Mouse (Mus musculus) lung, postnatal 14 days (tissue): ENCODE measurements around the gene Tmem30a.

ENCODE experiments used
- DNase-seq: peaks from one replicate; pipeline ENCODE4 v3.0.0; 2021

The Tmem30a gene

DNA sequence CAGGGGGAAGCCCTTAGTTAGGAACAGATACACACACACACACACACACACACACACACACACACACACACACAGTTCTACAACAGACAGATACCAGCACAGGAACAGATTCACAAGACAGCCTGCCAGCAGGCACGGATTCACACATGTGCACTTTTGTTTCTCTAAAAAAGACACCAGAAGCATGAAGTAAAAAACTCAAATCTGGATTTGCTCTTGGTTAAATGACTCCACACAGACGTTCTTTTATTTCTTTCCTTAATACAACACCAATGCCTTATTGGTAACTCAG, 7.6 kb downstream of the Tmem30a start:
- DNase-seq = no peak

DNA sequence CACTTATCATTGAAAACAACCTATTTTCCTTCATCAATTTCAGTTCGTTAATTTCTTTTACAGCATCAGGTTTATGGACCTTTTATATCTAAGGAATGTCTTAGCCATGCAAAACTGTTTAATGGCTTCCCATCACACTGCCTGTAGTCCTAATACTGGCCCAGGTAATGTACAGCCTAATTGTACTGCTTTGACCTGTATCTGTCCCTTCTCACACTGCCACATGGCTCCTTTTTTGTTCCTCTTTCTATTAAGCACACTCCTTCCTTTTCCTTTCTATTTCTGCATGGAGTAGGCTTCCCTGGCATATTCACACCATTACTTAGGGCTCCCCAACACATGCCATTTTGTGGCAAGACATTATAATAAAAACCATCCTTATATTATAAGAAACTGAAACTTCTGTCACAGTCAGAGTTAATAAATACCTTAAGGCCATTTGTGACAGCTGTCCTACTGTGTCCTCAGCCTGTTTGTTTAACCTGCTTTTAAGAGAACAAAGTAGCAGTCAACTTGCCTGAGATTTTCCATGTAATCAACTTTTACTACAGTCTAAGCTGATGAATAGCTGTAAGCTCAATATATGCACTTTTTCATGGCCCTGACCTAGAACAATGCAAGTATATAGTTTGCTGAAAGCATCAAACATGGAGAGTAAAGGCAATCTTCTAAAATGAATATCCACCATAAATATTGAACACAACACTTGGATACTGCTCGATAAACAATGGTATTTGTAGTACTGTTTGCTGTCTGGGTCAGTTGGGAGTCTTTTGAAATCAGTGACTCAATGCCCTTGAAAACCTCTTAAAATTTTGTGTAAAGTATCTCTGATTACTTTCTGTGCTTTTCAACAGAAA, 8.1 kb downstream of the Tmem30a start:
- no peak for DNase-seq

DNA sequence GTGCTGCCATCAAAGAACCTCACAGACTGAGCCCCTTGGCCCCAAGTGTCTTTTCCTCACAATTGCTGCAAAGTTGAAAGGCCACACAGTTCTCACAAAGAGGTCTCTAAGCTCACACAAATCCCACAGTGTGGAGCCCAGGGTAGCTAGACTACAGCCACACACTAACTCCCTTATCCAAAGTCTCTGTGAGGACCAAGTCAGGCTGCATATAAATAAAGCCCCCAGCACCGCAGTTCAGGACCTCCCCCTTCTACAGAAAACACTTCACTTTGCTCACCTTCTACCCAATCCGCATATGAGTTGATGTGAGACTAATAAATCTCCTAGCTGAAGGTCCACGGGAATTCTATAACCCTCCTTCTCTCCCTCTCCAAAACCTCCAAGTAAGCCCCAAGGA, 8.9 kb downstream of the Tmem30a start:
- DNase-seq = no peak

- no peak for DNase-seq
These were observed 14.0 kb downstream of the Tmem30a start for GRCm38 (mm10) chr9:79779354-79779753.

DNA sequence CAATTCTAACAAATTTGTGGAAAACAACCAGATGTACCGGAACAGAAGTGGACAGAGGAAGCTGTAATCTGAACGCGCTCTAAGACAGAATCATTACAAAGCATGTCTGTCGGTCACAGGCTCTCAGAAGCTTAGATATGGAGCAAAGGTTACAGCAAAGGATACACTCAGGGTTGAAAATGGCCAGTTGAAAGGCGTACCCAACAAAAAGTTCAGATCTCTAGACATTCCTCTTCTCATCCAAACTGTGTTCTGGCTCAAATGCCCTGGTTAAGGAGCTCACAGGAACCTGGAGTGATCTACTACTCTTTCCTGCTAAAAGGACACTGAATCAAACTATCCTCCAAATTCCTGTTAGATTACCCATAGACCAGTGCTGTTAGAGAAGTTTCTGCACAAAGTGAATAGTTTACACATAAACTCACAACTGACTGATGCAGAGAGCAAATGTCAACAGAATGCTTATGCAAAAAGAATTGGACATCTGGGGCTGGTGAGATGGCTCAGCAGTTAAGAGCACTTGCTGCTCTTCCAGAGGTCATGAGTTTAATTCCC, 26.2 kb downstream of the Tmem30a start:
- no peak for DNase-seq

GRCm38 (mm10) chr9:79765329-79765728, 28.0 kb downstream of the Tmem30a start:
- DNase-seq = peak; percentile 8

DNA sequence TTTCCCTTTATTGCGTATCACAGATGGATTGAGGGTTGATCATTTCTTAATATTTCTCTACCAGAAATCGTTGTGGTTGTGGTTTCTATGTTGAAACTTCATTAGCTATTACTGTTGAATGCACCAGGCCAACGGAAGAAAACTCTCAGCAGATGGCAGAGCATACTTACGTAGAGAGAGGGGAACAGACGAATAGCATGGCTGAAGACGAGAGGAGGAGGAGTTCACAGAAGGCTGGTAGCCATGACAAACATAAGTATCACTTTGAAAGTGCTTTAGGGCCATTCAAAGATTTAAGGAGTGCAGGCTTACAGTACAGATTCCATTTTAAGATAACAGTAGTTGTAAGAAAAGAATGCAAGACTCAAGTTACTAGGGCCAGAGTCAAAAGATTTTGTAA, 30.8 kb downstream of the Tmem30a start:
- DNase-seq = no peak

GRCm38 (mm10) chr9:79760076-79760475, 33.2 kb downstream of the Tmem30a start:
- peak; percentile 7 for DNase-seq

- DNase-seq = peak; percentile 95
These were observed 33.8 kb downstream of the Tmem30a start, which contains the start of gene Cox7a2 for GRCm38 (mm10) chr9:79759385-79760005. Cox7a2 (minus strand) TSS chr9:79759878.

GRCm38 (mm10) chr9:79755311-79755710, 38.0 kb downstream of the Tmem30a start:
- DNase-seq = no peak

- no peak for DNase-seq
These were observed 41.5 kb downstream of the Tmem30a start for GRCm38 (mm10) chr9:79751846-79752245.

- no peak for DNase-seq
These were observed 42.6 kb downstream of the Tmem30a start for GRCm38 (mm10) chr9:79750709-79751108.

DNA sequence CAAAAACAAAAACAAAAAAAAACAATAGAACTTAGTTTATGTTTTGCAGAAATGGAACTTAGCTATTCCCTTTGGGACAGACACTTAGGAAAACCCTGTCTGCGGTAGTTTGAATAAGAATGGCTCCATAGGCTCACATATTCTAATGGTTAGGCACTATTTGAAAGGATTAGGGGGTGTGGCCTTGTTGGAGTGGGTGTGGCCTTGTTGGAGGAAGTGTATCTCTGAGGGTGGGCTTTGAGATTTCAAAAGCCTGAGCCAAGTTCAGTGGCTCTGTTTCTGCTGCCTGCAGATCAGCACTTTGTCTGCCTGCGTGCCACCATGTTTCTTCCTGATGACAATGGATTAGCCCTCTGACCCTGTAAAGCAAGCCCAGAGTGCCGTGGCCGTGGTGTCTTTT, 48.3 kb downstream of the Tmem30a start:
- DNase-seq = no peak

- DNase-seq = no peak
These were observed 57.7 kb downstream of the Tmem30a start for GRCm38 (mm10) chr9:79735608-79736007.

DNA sequence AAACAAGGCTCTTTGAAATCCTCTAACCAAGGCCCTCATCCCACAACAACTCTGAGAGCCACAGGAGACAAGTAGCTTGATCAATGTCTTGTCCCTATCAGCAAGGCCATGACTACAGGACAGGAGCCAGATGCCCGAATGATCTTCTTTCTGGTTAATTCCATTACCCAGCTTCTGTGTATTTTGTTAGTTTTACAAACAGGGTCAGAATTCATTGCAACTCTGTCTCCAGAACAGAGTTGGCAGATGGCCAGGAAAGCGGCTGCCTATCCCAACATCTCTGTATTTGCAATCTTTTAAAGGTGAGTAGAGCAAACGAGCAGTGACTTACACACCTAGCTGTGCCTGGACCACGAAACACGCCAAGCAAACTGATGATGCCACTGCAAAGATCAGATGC, 63.0 kb downstream of the Tmem30a start:
- peak; percentile 17 for DNase-seq

- DNase-seq = peak; percentile 29
These were observed 70.2 kb downstream of the Tmem30a start for GRCm38 (mm10) chr9:79723090-79723489.

- peak; percentile 72 for DNase-seq
These were observed 72.3 kb downstream of the Tmem30a start for GRCm38 (mm10) chr9:79721056-79721455.

DNA sequence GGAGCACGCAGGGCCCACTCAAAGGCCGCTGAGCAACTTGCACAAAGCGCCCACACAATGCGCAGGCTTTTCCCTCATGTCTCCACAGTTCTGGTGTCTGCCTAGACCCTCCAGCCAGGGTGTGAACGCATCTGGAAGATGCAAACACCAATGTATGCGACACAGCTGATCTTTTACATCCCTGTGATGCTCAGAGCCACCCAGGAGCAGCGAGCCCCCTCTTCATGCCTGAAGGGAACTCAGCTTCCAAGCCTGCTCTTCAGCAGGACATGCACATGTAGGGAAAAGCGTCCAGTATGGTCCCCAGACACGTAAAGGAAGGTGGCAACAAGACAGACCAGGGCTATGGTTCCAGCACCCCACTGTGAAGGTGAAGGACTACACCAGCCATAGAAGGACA, 73.2 kb downstream of the Tmem30a start:
- DNase-seq = no peak

DNA sequence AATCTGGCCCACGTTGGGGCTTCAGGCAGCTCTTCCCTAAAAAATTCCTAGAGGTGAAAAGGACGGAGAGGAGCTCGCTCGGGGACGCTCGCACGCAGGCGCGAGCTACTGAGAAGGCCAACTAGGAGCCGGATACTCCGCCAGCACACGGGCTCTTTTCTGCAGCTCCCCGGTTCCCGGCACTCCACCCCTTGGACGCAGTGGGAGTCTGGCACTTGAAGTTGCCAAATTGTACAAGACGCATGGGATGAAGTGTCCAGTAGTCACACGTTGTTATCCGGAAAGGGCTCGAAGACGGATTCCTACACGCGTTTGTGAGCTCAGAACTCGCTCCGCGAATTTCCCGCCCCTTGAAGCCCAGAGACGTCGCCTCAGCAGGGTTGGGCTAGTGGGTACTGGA, 73.9 kb downstream of the Tmem30a start:
- DNase-seq = peak; percentile 24
